27 mouse cellular contexts compared by ENCODE assay signal in genomic region chr5:77314986-77315385, GRCm38 (mm10).
"Had no signal": no experiment of that assay in that cellular context is flagged by ENCODE, and none has a peak within 500 bp of the region (broad histone marks: within the 10 kb centered on the region; RNA-seq: fewer than 3 reads in every experiment).

No protein-coding gene starts in this region.

- H3K9ac ChIP-seq: heart, embryonic 13.5 days; heart, embryonic 15.5 days; hindbrain, embryonic 12.5 days; hindbrain, embryonic 14.5 days; intestine, embryonic 15.5 days; limb, embryonic 13.5 days; limb, embryonic 15.5 days; liver, embryonic 13.5 days; liver, embryonic 15.5 days had no signal

- H3K4me2 ChIP-seq: heart, embryonic 11.5 days; heart, embryonic 13.5 days; heart, embryonic 15.5 days; hindbrain, embryonic 12.5 days; hindbrain, embryonic 14.5 days; intestine, embryonic 15.5 days; limb, embryonic 13.5 days; limb, embryonic 15.5 days; liver, embryonic 11.5 days; liver, embryonic 13.5 days; liver, embryonic 15.5 days had no signal

- H3K4me3 ChIP-seq: gastrocnemius, adult 2 months; heart, adult 2 months; heart, embryonic 13.5 days; heart, embryonic 15.5 days; hindbrain, embryonic 10.5 days; hindbrain, embryonic 12.5 days; intestine, embryonic 15.5 days; layer of hippocampus, adult 2 months; limb, embryonic 13.5 days; limb, embryonic 15.5 days; liver, embryonic 13.5 days; liver, embryonic 15.5 days had no signal

- H3K27me3 ChIP-seq: heart, embryonic 13.5 days; heart, embryonic 15.5 days; hindbrain, embryonic 12.5 days; intestine, embryonic 15.5 days; limb, embryonic 13.5 days; limb, embryonic 15.5 days; liver, embryonic 13.5 days; liver, embryonic 15.5 days had no signal

- ATAC-seq: hindbrain, embryonic 16.5 days; inflammation-experienced regulatory T-cells, adult 6 months; intestine, embryonic 15.5 days; intestine, postnatal 0 days had no signal

- DNase-seq: gastrocnemius, adult 2 months; gastrocnemius, postnatal 10 days; gastrocnemius, postnatal 25 days; heart, adult 2 months; heart, postnatal 4 days; kidney, adult 2 months; kidney, postnatal 10 days; kidney, postnatal 25 days; kidney, postnatal 4 days; left cerebral cortex, postnatal 4 days; liver, embryonic 13.5 days; lung, adult 18-20 months had no signal

- H3K9me3 ChIP-seq: heart, embryonic 13.5 days; heart, embryonic 15.5 days; hindbrain, embryonic 10.5 days; hindbrain, embryonic 12.5 days; intestine, embryonic 15.5 days; limb, embryonic 13.5 days; limb, embryonic 15.5 days; liver, embryonic 13.5 days; liver, embryonic 15.5 days had no signal

- H3K27ac ChIP-seq: gastrocnemius, adult 2 months; heart, adult 2 months; heart, embryonic 13.5 days; heart, embryonic 15.5 days; hindbrain, embryonic 10.5 days; hindbrain, embryonic 12.5 days; hindbrain, embryonic 14.5 days; intestine, embryonic 15.5 days; layer of hippocampus, adult 2 months; limb, embryonic 13.5 days; limb, embryonic 15.5 days; liver, embryonic 13.5 days; liver, embryonic 15.5 days had no signal
